Mouse (Mus musculus): ENCODE data around the gene AC109138.7.

DNA sequence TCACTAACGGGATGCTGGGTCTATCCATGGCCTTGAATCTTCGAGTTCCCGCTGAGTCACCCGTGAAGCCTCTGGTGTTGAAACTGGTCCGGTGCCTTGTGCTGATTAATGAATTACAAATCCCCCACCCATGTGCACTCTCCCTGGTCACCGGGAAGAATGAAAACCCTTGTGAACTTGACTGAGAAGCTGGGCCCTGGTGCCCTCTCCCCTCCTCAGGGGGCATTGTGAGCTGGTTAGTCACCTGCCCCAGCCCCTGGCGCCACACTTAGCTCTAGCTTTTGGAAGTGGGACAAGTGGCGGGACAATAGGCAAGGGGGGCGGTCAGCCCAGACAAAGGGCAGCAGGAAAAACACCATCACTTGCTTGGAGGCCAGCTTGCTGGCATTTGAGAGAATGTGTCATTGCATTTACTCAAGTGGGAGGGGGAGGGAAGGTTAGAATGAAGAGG, 608 bp upstream of the AC109138.7 start:
- TF ChIP-seq CTCF (IDR thresholded peaks at IDR 0.05; ENCODE audit: extremely low read depth, insufficient read depth, low read length) (no peak), POLR2A (IDR thresholded peaks at IDR 0.05; ENCODE audit: extremely low read depth, insufficient read depth, low read length) (no peak)

Measured in cortical plate, adult 2 months (tissue).